Mouse (Mus musculus) brain, embryonic 14.5 days (tissue): ENCODE data around the gene Sbk3.

Experiments
- CTCF ChIP-seq: fragments of 200-500 bp; IDR thresholded peaks from 2 replicates; pipeline ENCODE4 v1.5.1; 2012; ENCODE audit warnings: inconsistent platforms, mild to moderate bottlenecking, moderate library complexity, borderline replicate concordance; ENCODE audit not compliant: insufficient read depth, insufficient read length; ENCODE audit errors: extremely low read depth
- POLR2A ChIP-seq: fragments of 200-500 bp; IDR thresholded peaks from 2 replicates; pipeline ENCODE4 v1.6.1; 2012; ENCODE audit warnings: mild to moderate bottlenecking, inconsistent platforms, borderline replicate concordance; ENCODE audit not compliant: poor library complexity, insufficient read depth, insufficient read length, severe bottlenecking; ENCODE audit errors: extremely low read depth

DNA sequence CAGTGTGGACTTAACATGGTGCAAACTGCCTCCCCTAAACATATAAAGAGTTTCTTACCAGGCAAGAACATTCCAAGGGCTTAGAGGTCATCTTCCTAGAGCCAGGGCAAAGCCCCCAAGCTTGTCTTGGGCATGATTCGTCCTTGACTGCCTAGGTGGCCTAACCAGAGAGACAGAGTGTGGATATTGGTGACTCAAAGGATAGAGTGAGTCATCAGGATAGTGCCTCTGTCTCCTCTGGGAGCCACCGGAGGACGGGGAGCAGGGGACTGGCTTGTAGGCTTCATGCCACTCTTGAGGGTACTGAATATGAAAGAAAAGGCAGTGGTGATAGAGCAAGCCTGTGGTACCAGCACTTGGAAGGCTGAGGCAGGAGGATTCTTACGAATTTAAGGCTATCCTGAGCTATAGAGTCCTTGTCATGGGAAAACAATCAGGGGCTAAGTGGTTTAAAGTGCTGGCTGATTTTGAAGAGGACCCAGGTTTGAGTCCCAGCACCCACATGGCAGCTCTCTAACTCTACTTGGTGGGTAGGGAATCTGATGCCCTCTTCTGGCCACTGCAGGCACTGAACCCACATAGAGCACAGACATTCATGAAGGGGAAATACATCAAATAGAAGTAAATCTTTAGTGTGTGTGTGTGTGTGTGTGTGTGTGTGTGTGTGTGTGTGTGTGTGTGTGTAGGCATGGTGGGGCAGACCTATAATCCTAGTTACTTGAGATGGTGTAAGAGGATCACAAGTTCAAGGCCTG lies 36.6 kb downstream of the Sbk3 start:
- TF ChIP-seq CTCF (no peak), POLR2A (no peak)
